Mouse (Mus musculus) embryo, embryonic 9.5 days (tissue): ENCODE results near the gene Phf21a.

Source experiments
- DNase-seq: peaks from one replicate; pipeline ENCODE4 v3.0.0-alpha.2; 2017; ENCODE audit errors: extremely low spot score

The Phf21a gene

DNA sequence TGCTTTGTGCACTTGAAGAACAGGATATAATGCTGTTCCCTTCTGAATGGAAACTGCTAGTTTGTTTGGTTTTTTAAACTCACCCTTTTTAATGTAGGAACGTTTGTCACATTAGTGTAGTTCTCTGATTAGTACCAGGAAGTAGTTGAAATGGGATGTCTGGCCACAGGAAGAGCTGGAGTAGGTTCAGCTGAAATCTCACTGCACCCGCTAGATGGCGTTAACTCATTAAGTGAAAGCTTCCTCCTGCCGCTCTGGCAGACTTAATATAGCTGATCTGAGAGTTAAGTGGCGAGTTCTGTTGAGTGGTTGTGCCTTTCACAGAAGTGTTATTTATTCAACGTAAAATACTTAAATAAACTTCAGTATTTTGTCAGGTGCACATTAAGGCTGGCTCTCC is 203.5 kb downstream of the Phf21a start:
- DNase-seq = peak; percentile 65

DNA sequence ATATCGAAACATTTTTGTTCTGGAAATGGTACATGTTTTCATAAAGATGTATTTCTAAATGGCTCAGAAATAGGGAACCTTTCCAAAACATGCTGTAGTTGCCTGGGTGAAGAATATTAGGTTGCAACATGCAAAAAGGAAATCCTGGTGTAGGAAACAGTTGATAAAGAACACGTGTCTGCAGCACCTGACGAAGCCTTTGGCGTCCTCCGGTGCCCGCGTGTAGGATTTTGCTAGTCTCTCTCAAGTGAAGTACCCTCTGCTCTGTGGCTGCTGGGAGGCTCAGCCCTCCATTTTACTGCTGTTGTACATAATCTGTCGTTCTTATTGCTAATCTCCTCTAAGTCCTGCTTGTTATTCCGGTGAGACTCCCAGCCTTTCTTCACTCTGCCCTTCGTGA is 207.0 kb downstream of the Phf21a start:
- no peak for DNase-seq

GRCm38 (mm10) chr2:92301849-92302607 is 209.1 kb downstream of the Phf21a start:
- no peak for DNase-seq

DNA sequence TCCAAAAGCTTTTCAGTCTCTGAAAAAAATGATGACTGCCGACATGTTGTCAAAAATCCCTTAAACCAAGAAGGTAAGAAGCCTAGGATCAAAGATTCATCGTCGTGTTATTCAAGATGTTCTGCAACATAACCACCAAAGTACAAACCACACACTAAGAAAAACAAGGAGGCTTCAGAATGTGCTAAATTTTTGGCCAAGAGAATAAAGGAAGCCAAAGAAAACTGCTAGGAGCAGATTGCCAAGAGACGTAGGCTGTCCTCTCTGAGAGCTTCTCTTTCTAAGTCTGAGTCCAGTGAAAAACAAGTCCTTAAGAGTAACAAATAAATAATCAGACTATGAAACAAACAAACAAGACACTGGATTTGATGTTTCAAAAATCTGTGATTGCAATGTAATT is 219.6 kb downstream of the Phf21a start:
- DNase-seq = no peak

DNA sequence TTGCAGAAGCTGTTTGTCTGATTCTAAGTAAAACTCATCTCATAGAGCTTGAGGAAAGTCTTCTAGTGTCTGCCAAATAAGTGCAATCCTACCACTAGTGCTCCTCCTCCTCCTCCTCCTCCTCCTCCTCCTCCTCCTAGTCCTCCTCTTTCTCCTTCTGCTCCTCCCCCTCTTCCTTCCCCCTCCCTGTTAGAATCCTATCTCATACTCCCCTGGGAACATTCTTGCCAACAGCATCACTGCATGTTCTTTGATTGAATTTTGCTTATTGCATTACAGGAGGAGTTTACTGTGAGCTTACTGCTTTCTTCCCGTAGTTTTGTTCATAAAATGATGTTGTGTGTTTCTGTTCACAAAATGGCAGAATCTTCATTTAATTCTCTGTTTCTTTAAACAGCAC is 221.1 kb downstream of the Phf21a start:
- DNase-seq = no peak

- no peak for DNase-seq
Observed at GRCm38 (mm10) chr2:92316652-92317051, 223.7 kb downstream of the Phf21a start.

DNA sequence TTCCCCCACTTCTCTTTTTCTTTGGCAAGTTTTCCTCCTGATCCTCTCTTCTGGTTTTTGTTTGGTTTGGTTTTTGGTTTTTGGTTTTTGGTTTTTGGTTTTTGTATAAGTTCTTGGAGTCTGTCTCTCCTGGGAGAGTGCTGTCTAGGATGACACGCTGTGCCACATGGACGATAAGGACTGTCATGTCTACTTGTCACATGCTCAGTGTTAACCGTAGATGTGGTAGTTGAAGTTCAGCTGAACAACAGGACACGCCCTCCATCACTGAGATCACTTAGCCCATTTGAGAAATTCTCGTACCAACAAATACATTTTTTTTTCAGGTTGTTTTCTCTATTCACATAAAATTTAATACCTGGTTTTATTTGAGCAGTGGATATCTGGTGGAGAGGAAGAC is 224.3 kb downstream of the Phf21a start:
- no peak for DNase-seq

GRCm38 (mm10) chr2:92322669-92323068 is 229.8 kb downstream of the Phf21a start:
- DNase-seq = no peak

- DNase-seq = no peak
Observed at GRCm38 (mm10) chr2:92325676-92326075, 232.8 kb downstream of the Phf21a start.

DNA sequence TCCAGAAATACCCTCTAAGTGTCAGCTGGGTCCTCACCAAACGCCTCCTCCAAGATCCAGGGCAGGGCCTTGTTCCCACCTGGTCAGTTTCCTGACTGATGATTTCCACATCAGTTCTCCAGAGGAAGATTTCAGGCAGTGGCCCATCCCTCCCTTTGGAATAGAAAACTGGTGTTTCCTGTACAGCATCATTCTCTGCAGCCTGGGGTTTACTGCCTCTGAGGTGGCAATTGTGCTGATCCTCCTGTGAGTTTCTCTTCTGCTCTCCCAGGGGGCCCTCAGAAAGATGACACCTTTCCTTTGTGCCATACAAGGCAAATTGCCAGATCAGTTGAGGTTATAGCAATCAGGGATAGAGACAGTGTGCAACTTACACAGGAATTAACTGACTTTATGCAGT is 233.3 kb downstream of the Phf21a start:
- DNase-seq = no peak

DNA sequence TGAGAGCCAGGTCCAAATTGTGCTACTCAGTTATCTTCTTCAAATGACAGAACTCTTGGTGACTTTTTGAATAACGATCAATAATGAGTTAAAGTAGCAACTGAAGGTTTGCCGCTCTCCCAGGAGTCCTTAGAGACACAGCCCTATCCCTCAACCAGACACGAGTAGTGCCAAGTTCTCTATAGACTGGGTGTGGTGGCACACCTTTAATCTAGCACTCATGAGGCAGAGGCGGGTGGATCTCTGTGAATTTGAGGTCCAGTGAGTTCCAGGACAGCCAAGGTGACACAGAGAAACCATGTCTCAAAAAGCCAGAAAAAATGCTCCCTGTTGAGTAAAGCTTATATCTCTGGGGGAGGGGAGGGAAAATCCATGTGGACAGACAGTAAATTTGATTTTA is 234.7 kb downstream of the Phf21a start:
- no peak for DNase-seq

DNA sequence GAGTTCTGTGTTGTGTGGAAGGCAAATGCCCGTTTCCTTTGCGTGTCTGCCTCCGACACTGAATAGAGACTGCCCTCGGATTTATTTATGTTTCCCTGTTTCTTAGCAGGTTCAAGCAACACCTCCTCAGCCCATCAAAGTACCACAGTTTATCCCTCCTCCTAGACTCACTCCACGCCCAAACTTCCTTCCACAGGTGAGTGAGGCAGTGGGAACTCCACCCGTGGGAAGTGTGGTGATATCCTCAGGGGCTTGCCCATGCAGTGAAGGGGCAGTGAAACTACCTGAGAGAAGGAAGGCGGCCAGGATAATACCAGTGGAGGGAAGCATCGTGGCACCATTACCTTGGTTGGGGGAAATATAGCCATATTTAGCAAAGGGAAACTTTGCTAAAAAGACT is 235.3 kb downstream of the Phf21a start:
- DNase-seq = no peak

GRCm38 (mm10) chr2:92330840-92331239 is 237.9 kb downstream of the Phf21a start:
- DNase-seq = no peak

DNA sequence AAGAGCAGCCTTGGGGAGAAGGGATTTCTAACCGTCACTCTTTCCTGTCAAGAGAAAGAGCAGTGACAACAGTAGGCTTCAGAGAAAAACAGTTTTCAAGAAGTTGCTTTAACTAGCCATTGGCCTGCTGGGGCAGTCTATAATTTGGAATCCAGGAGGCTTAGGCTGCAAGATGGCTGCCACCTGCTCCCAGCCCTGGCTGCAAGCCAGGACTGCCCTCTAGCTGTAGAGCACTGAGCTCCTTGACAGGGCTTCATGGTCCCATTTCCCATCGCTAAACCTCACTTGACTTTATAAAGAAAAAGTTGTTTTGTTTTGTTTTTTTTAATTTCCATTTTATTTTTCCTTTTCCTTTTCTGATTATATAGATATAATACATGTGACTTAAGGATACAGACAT is 238.5 kb downstream of the Phf21a start:
- DNase-seq = no peak

DNA sequence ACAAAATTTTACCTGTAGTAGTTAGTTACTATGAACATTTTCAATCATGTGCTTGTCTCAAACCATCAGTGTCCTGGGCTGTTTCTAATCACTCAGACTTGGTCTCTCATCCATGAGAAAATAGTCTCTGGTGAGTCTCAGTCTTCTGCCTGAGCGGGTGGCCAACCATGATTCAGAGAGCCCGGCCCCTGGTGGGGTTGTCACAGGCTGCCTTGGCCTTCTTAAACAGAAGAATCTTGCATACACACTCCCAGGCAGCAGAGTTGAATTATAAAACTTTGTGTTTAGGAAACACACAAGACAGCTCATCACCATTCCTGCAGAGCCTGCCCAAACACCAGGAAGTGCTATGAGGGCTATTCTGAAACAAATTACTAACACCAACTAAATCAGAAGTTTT is 239.0 kb downstream of the Phf21a start:
- no peak for DNase-seq

- DNase-seq = no peak
Observed at GRCm38 (mm10) chr2:92342418-92342817, 249.5 kb downstream of the Phf21a start.

GRCm38 (mm10) chr2:92347191-92347590 is 254.3 kb downstream of the Phf21a start:
- DNase-seq = no peak

DNA sequence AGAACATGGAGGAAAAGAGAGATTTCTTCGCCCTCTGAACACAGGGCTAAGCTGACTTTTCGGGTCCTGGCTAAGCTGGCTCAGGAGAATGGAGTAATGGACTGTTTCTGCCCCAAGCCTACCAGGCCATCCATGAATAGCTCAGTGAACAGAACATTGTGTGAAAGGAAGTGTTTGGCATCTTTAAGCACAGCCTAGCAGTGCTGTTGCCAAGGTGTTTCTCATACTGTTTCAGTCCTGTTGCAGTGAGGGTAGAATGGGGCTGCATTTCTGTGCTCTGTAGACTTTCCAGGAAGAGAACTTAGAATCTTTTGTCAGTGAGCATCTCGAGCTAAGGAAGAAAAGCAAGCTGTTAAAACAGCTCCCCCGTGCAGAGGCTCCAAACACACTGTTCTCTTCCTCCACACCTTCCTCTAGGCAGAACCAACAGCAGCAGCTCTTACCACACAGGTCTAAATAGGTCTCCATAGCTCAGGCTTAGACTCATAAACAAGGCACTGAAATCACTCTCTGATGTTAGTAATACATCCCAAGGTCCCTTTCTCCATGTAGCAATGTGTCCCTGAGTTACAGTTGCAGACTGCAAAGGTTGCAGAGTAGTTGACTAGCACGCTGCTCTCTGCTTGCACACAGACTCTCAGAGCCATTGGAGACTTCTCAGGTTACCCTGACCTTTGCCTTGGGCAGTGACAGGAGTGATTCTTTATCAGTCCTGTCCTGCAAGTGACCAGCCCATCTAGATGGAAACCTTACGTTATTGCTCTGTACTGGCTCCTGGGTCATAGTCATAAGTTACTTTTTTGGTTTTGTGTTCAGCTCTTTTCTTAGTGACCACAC is 256.9 kb downstream of the Phf21a start:
- peak; percentile 51 for DNase-seq

GRCm38 (mm10) chr2:92350686-92351085 is 257.8 kb downstream of the Phf21a start:
- DNase-seq = no peak

DNA sequence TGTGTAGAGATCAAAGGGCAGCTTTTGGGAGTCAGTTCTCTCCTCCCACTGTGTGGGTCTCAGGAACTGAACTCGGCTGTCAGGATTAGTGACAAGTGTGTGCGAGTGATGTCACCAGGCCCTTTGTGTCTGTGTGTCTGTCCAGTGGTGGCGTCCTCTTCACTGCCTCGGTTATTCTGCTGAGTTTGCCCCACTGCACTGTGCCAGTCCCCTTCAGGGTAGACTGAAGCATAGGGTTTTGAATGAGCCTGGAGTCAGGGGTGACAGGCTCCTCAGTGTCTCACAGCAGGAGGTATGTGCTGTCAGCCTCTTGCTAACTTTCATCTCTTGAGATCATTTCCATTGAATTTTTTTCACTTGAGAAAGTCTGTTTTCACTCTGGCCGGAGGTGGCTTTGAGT is 260.5 kb downstream of the Phf21a start:
- no peak for DNase-seq

DNA sequence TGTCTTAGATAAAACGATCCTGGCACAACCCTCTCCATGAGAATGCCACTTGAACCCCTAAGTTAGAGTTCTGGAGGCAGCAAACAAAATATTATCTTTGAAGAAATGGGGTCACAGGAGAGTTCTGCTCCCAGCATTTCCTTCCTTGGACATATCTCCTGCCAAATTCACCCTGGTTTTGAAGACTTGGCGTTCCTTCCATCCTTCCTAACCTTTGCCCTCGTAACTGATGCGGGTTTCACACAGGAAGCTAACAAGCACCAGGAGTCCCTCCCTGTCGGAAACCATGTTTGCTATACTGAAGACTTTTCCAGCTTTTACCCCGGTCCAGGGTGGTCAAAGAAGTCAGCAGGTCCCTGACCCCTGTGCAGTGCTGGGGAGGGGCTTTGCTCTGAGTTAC is 261.3 kb downstream of the Phf21a start:
- DNase-seq = no peak

DNA sequence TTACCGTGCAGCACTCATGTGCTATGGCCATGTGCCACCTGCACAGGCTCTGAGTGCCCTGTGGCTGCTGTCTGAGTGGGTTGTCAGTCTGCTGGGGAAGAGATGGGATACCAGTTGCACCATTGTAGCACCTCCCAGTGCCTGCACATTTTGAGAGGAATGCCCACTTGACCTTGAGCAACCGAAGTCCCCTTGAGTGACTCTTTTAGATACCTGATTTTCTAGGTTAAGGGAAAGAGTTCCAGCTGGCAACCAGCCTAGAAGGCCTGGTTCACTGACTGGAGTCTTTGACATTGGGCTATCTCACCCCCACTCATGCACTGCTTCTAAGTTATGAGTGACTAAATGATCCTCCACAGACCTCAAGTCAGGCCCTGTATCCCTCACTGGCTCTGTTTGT is 266.4 kb downstream of the Phf21a start:
- DNase-seq = no peak

- no peak for DNase-seq
Observed at GRCm38 (mm10) chr2:92360186-92360823, 267.4 kb downstream of the Phf21a start.
